Mouse (Mus musculus) B cell, adult 2 months (primary cell): Measurements from ENCODE around the gene D730048I06Rik.
"Not testable (repeated sequence)": the region's sequence is repeated elsewhere in the genome, so short reads cannot be mapped to it uniquely, and the experiment has no call there.

Source experiments
- DNase-seq, 2 experiments: peaks; one replicate each; pipeline ENCODE4 v3.0.0; 2022

The D730048I06Rik gene

GRCm38 (mm10) chr9:35790001-35790400 is at the start of gene D730048I06Rik, which contains the start of gene Gm27235:
D730048I06Rik (minus strand) TSS chr9:35790112.
Gm27235 (minus strand) TSS chr9:35790101.
- DNase-seq = no peak

- not testable (repeated sequence) for DNase-seq
Measured at GRCm38 (mm10) chr9:35817881-35818280, 28.0 kb upstream of the D730048I06Rik start.

- no peak for DNase-seq
Measured at GRCm38 (mm10) chr9:35798146-35798545, 8.2 kb upstream of the D730048I06Rik start.

GRCm38 (mm10) chr9:35778009-35778408 is 11.9 kb downstream of the D730048I06Rik start, which contains the start of gene Gm17727:
Gm17727 (minus strand) TSS chr9:35778109.
- no peak for DNase-seq

- no peak for DNase-seq
Measured at GRCm38 (mm10) chr9:35756843-35757242, 33.1 kb downstream of the D730048I06Rik start.

- no peak for DNase-seq
Measured at GRCm38 (mm10) chr9:35740749-35741148, 49.2 kb downstream of the D730048I06Rik start, which contains the start of gene Gm17677. Gm17677 (plus strand) TSS chr9:35741049.
